Mouse (Mus musculus) brain, embryonic 14.5 days (tissue): ENCODE results near the gene Cryge.

Experiments used
- CTCF ChIP-seq: fragments of 200-500 bp; IDR thresholded peaks from 2 replicates; pipeline ENCODE4 v1.5.1; 2012; ENCODE audit warnings: inconsistent platforms, mild to moderate bottlenecking, moderate library complexity, borderline replicate concordance; ENCODE audit not compliant: insufficient read depth, insufficient read length; ENCODE audit errors: extremely low read depth
- POLR2A ChIP-seq: fragments of 200-500 bp; IDR thresholded peaks from 2 replicates; pipeline ENCODE4 v1.6.1; 2012; ENCODE audit warnings: mild to moderate bottlenecking, inconsistent platforms, borderline replicate concordance; ENCODE audit not compliant: poor library complexity, insufficient read depth, insufficient read length, severe bottlenecking; ENCODE audit errors: extremely low read depth

GRCm38 (mm10) chr1:65035513-65035912 lies 15.4 kb downstream of the Cryge start:
- no peak for TF ChIP-seq CTCF
- no peak for TF ChIP-seq POLR2A
